Mouse (Mus musculus): ENCODE measurements at regions not wholly inside any gene's neighbourhood (a gene's known extent, or its start where the extent isn't known, plus 50 kb on each side); places are given as distances from the start of the nearest gene placed in this dataset.
A peak's percentile ranks its signal among the peaks of the same experiment; 100 is the strongest.

GRCm38 (mm10) chr12:45671554-45671948 is 597.0 kb upstream of the Stxbp6 start:
- Histone ChIP-seq H3K36me3 (ENCODE audit: control insufficient read depth, insufficient read depth, low read length) (no peaks in the 10 kb centered on the region), H3K4me3 (replicated peaks; ENCODE audit: low read depth, low read length) (no peak overlapping the region), H3K27ac (replicated peaks; ENCODE audit: low read depth, low read length) (peak overlapping the region; percentile 84), H3K27me3 (ENCODE audit: control insufficient read depth, insufficient read depth, low read length) (no peaks in the 10 kb centered on the region), H3K9me3 (ENCODE audit: control insufficient read depth, low read length) (no peaks in the 10 kb centered on the region), H3K4me2 (ENCODE audit: low read length) (no peak overlapping the region), H3K4me1 (ENCODE audit: control insufficient read depth, insufficient read depth, low read length) (peaks cover 24% of the 10 kb centered on the region), H3K9ac (replicated peaks; ENCODE audit: low read length) (0 out of 2 replicates have a peak overlapping the region, but pooled peaks have one; percentile 10)
- DNase-seq (peak; percentile 42), ATAC-seq (ENCODE audit: low FRiP score, low TSS enrichment) (peak; percentile 59; the same call in 1 of the 2 replicates)
- 48% methylated on average over 4 of the region's 4 CpGs for WGBS

GRCm38 (mm10) chr12:45670874-45671553 is 596.5 kb upstream of the Stxbp6 start:
- Histone ChIP-seq H3K27ac (replicated peaks; ENCODE audit: low read depth, low read length) (peak overlapping the region; percentile 84), H3K4me3 (replicated peaks; ENCODE audit: low read depth, low read length) (no peak overlapping the region), H3K4me2 (ENCODE audit: low read length) (no peak overlapping the region), H3K9me3 (ENCODE audit: control insufficient read depth, low read length) (no peaks in the 10 kb centered on the region), H3K36me3 (ENCODE audit: control insufficient read depth, insufficient read depth, low read length) (no peaks in the 10 kb centered on the region), H3K4me1 (ENCODE audit: control insufficient read depth, insufficient read depth, low read length) (peaks cover 24% of the 10 kb centered on the region), H3K27me3 (ENCODE audit: control insufficient read depth, insufficient read depth, low read length) (no peaks in the 10 kb centered on the region), H3K9ac (replicated peaks; ENCODE audit: low read length) (peak overlapping the region; percentile 10; the same call in 1 of the 2 replicates)
- 71% methylated on average over 13 of the region's 13 CpGs for WGBS
- DNase-seq = peak; percentile 53
- ATAC-seq (ENCODE audit: low FRiP score, low TSS enrichment) = peak; percentile 34; the same call in 1 of the 2 replicates

GRCm38 (mm10) chr12:45670246-45670873 is 595.9 kb upstream of the Stxbp6 start:
- ATAC-seq (ENCODE audit: low FRiP score, low TSS enrichment) = peak; percentile 35; the same call in 1 of the 2 replicates
- Histone ChIP-seq H3K9ac (replicated peaks; ENCODE audit: low read length) (no peak overlapping the region; the same call in 1 of the 2 replicates), H3K4me3 (replicated peaks; ENCODE audit: low read depth, low read length) (no peak overlapping the region), H3K36me3 (ENCODE audit: control insufficient read depth, insufficient read depth, low read length) (no peaks in the 10 kb centered on the region), H3K9me3 (ENCODE audit: control insufficient read depth, low read length) (no peaks in the 10 kb centered on the region), H3K4me2 (ENCODE audit: low read length) (no peak overlapping the region), H3K27ac (replicated peaks; ENCODE audit: low read depth, low read length) (peak overlapping the region; percentile 84), H3K4me1 (ENCODE audit: control insufficient read depth, insufficient read depth, low read length) (peaks cover 24% of the 10 kb centered on the region), H3K27me3 (ENCODE audit: control insufficient read depth, insufficient read depth, low read length) (no peaks in the 10 kb centered on the region)
- DNase-seq = peak; percentile 45
- WGBS = 67% methylated on average over 6 of the region's 6 CpGs

GRCm38 (mm10) chr12:45659612-45660011 is 585.1 kb upstream of the Stxbp6 start:
- H3K4me3 ChIP-seq (replicated peaks; ENCODE audit: low read depth, low read length) = no peak overlapping the region
- no peaks in the 10 kb centered on the region for H3K4me1 ChIP-seq (ENCODE audit: control insufficient read depth, insufficient read depth, low read length)
- H3K4me2 ChIP-seq (ENCODE audit: low read length) = no peak overlapping the region
- no peak for DNase-seq
- no peaks in the 10 kb centered on the region for H3K27me3 ChIP-seq (ENCODE audit: control insufficient read depth, insufficient read depth, low read length)
- H3K27ac ChIP-seq (replicated peaks; ENCODE audit: low read depth, low read length) = no peak overlapping the region
- H3K36me3 ChIP-seq (ENCODE audit: control insufficient read depth, insufficient read depth, low read length) = no peaks in the 10 kb centered on the region
- H3K9ac ChIP-seq (replicated peaks; ENCODE audit: low read length) = no peak overlapping the region
- ATAC-seq (ENCODE audit: low FRiP score, low TSS enrichment) = no peak
- no peaks in the 10 kb centered on the region for H3K9me3 ChIP-seq (ENCODE audit: control insufficient read depth, low read length)

GRCm38 (mm10) chr12:45656574-45656973 is 582.1 kb upstream of the Stxbp6 start:
- Histone ChIP-seq H3K9ac (replicated peaks; ENCODE audit: low read length) (no peak overlapping the region), H3K27ac (replicated peaks; ENCODE audit: low read depth, low read length) (no peak overlapping the region), H3K4me3 (replicated peaks; ENCODE audit: low read depth, low read length) (no peak overlapping the region), H3K4me2 (ENCODE audit: low read length) (no peak overlapping the region), H3K9me3 (ENCODE audit: control insufficient read depth, low read length) (no peaks in the 10 kb centered on the region), H3K4me1 (ENCODE audit: control insufficient read depth, insufficient read depth, low read length) (no peaks in the 10 kb centered on the region), H3K27me3 (ENCODE audit: control insufficient read depth, insufficient read depth, low read length) (no peaks in the 10 kb centered on the region), H3K36me3 (ENCODE audit: control insufficient read depth, insufficient read depth, low read length) (no peaks in the 10 kb centered on the region)
- ATAC-seq (ENCODE audit: low FRiP score, low TSS enrichment) = no peak
- 90% methylated on average over 2 of the region's 2 CpGs for WGBS
- DNase-seq = no peak

- Histone ChIP-seq H3K36me3 (ENCODE audit: control insufficient read depth, insufficient read depth, low read length) (no peaks in the 10 kb centered on the region), H3K4me3 (replicated peaks; ENCODE audit: low read depth, low read length) (no peak overlapping the region), H3K27me3 (ENCODE audit: control insufficient read depth, insufficient read depth, low read length) (no peaks in the 10 kb centered on the region), H3K4me1 (ENCODE audit: control insufficient read depth, insufficient read depth, low read length) (no peaks in the 10 kb centered on the region), H3K27ac (replicated peaks; ENCODE audit: low read depth, low read length) (no peak overlapping the region), H3K4me2 (ENCODE audit: low read length) (no peak overlapping the region), H3K9ac (replicated peaks; ENCODE audit: low read length) (no peak overlapping the region), H3K9me3 (ENCODE audit: control insufficient read depth, low read length) (no peaks in the 10 kb centered on the region; the same call in 1 of the 2 replicates)
- ATAC-seq (ENCODE audit: low FRiP score, low TSS enrichment) (no peak), DNase-seq (no peak)
- 66% methylated on average over 4 of the region's 4 CpGs for WGBS
These were observed 574.1 kb upstream of the Stxbp6 start for GRCm38 (mm10) chr12:45648654-45649053.

GRCm38 (mm10) chr12:45644180-45644579 is 569.7 kb upstream of the Stxbp6 start:
- Histone ChIP-seq H3K4me1 (ENCODE audit: control insufficient read depth, insufficient read depth, low read length) (no peaks in the 10 kb centered on the region), H3K4me3 (replicated peaks; ENCODE audit: low read depth, low read length) (no peak overlapping the region), H3K9ac (replicated peaks; ENCODE audit: low read length) (no peak overlapping the region), H3K27ac (replicated peaks; ENCODE audit: low read depth, low read length) (no peak overlapping the region), H3K9me3 (ENCODE audit: control insufficient read depth, low read length) (no peaks in the 10 kb centered on the region; the same call in 1 of the 2 replicates), H3K36me3 (ENCODE audit: control insufficient read depth, insufficient read depth, low read length) (no peaks in the 10 kb centered on the region), H3K4me2 (ENCODE audit: low read length) (no peak overlapping the region), H3K27me3 (ENCODE audit: control insufficient read depth, insufficient read depth, low read length) (no peaks in the 10 kb centered on the region)
- whole genome bisulfite sequencing = 85% methylated on average over 2 of the region's 2 CpGs
- no peak for ATAC-seq (ENCODE audit: low FRiP score, low TSS enrichment)
- no peak for DNase-seq

GRCm38 (mm10) chr12:45622830-45623229 is 548.3 kb upstream of the Stxbp6 start:
- no peaks in the 10 kb centered on the region for H3K4me1 ChIP-seq (ENCODE audit: control insufficient read depth, insufficient read depth, low read length)
- no peaks in the 10 kb centered on the region for H3K9me3 ChIP-seq (ENCODE audit: control insufficient read depth, low read length)
- H3K9ac ChIP-seq (replicated peaks; ENCODE audit: low read length) = no peak overlapping the region
- DNase-seq (no peak), ATAC-seq (ENCODE audit: low FRiP score, low TSS enrichment) (no peak)
- no peak overlapping the region for H3K27ac ChIP-seq (replicated peaks; ENCODE audit: low read depth, low read length)
- no peak overlapping the region for H3K4me2 ChIP-seq (ENCODE audit: low read length)
- no peaks in the 10 kb centered on the region for H3K36me3 ChIP-seq (ENCODE audit: control insufficient read depth, insufficient read depth, low read length)
- no peaks in the 10 kb centered on the region for H3K27me3 ChIP-seq (ENCODE audit: control insufficient read depth, insufficient read depth, low read length)
- H3K4me3 ChIP-seq (replicated peaks; ENCODE audit: low read depth, low read length) = no peak overlapping the region
- WGBS = 76% methylated on average over 1 of the region's 1 CpGs

GRCm38 (mm10) chr12:45620056-45620455 is 545.5 kb upstream of the Stxbp6 start:
- H3K36me3 ChIP-seq (ENCODE audit: control insufficient read depth, insufficient read depth, low read length) = no peaks in the 10 kb centered on the region
- H3K9me3 ChIP-seq (ENCODE audit: control insufficient read depth, low read length) = no peaks in the 10 kb centered on the region
- no peak overlapping the region for H3K9ac ChIP-seq (replicated peaks; ENCODE audit: low read length)
- H3K27me3 ChIP-seq (ENCODE audit: control insufficient read depth, insufficient read depth, low read length) = no peaks in the 10 kb centered on the region
- H3K4me3 ChIP-seq (replicated peaks; ENCODE audit: low read depth, low read length) = no peak overlapping the region
- no peak for DNase-seq
- H3K4me1 ChIP-seq (ENCODE audit: control insufficient read depth, insufficient read depth, low read length) = 0 out of 2 replicates have a peak, but pooled peaks cover 1% of the 10 kb centered on the region
- no peak overlapping the region for H3K27ac ChIP-seq (replicated peaks; ENCODE audit: low read depth, low read length)
- ATAC-seq (ENCODE audit: low FRiP score, low TSS enrichment) = no peak
- no peak overlapping the region for H3K4me2 ChIP-seq (ENCODE audit: low read length)
